15 mouse cellular contexts compared by ENCODE assay signal in genomic region chr8:125174851-125175250, GRCm38 (mm10).
DNase-seq lines count a peak whose midpoint lies in the region; ATAC-seq and TF ChIP-seq lines count a peak whose summit lies in the region.
"Had no signal": no experiment of that assay in that cellular context is flagged by ENCODE, and none has a peak within 500 bp of the region (broad histone marks: within the 10 kb centered on the region; RNA-seq: fewer than 3 reads in every experiment).

No protein-coding gene starts in this region.

- no peak overlapping the region for H3K4me2 ChIP-seq in heart, embryonic 16.5 days (ENCODE audit: low read depth, low read length)
- H3K4me2 ChIP-seq in lung, embryonic 14.5 days = no peak overlapping the region
- H3K4me2 ChIP-seq: forebrain, embryonic 13.5 days; liver, embryonic 11.5 days; midbrain, embryonic 13.5 days had no signal

- TF ChIP-seq POLR2A in lung, adult 2 months (IDR thresholded peaks at IDR 0.05; ENCODE audit: borderline replicate concordance, extremely low read depth, low read depth, low read length) = no peak

- H3K27ac ChIP-seq in heart, embryonic 16.5 days (ENCODE audit: low read length) = peak overlapping the region; percentile 87
- H3K27ac ChIP-seq in lung, embryonic 14.5 days (ENCODE audit: low read depth) = peak overlapping the region; percentile 76; the same call in 1 of the 2 replicates
- H3K27ac ChIP-seq: embryonic facial prominence, embryonic 10.5 days; forebrain, embryonic 13.5 days; midbrain, embryonic 13.5 days had no signal

- no peaks in the 10 kb centered on the region for H3K27me3 ChIP-seq in heart, embryonic 16.5 days (ENCODE audit: control insufficient read depth, insufficient read depth, low read length)
- H3K27me3 ChIP-seq in lung, embryonic 14.5 days (ENCODE audit: insufficient read depth, low read length) = no peaks in the 10 kb centered on the region
- H3K27me3 ChIP-seq: forebrain, embryonic 13.5 days had no signal

- peaks cover 2% of the 10 kb centered on the region; the same call in 1 of the 2 replicates for H3K4me1 ChIP-seq in lung, adult 2 months (ENCODE audit: control insufficient read depth, insufficient read depth, low read length)
- peaks cover 19% of the 10 kb centered on the region for H3K4me1 ChIP-seq in heart, embryonic 16.5 days (ENCODE audit: control insufficient read depth, insufficient read depth, low read length)
- peaks cover 18% of the 10 kb centered on the region for H3K4me1 ChIP-seq in lung, embryonic 14.5 days (ENCODE audit: insufficient read depth)

- no peak for TF ChIP-seq CTCF in lung, adult 2 months (IDR thresholded peaks at IDR 0.05; ENCODE audit: insufficient read depth, low read length)
- TF ChIP-seq CTCF in lung, embryonic 14.5 days (IDR thresholded peaks at IDR 0.05; ENCODE audit: low read depth) = no peak

- ATAC-seq in heart, embryonic 16.5 days (replicated peaks; ENCODE audit: extremely low read depth, insufficient read depth, low FRiP score) = peak; percentile 93
- peak; percentile 96 for ATAC-seq in lung, embryonic 14.5 days (ENCODE audit: insufficient read depth)
- ATAC-seq: forebrain, embryonic 13.5 days; hindbrain, postnatal 0 days; midbrain, embryonic 13.5 days had no signal

- WGBS in lung, adult 2 months = 38% methylated on average over 4 of the region's 4 CpGs
- WGBS in heart, embryonic 16.5 days = 17% methylated on average over 4 of the region's 4 CpGs
- WGBS in lung, embryonic 14.5 days = 12% methylated on average over 4 of the region's 4 CpGs

- H3K9me3 ChIP-seq in heart, embryonic 16.5 days (replicated peaks; ENCODE audit: control insufficient read depth, low read length) = no peaks in the 10 kb centered on the region
- H3K9me3 ChIP-seq in lung, embryonic 14.5 days (ENCODE audit: low read depth, low read length) = no peaks in the 10 kb centered on the region
- H3K9me3 ChIP-seq: embryonic facial prominence, embryonic 10.5 days; forebrain, embryonic 13.5 days; midbrain, embryonic 13.5 days had no signal

- no peak overlapping the region for H3K9ac ChIP-seq in heart, embryonic 16.5 days (ENCODE audit: low read length)
- H3K9ac ChIP-seq in lung, embryonic 14.5 days = no peak overlapping the region
- H3K9ac ChIP-seq: forebrain, embryonic 13.5 days; midbrain, embryonic 13.5 days had no signal

- H3K4me3 ChIP-seq in lung, adult 2 months (replicated peaks; ENCODE audit: extremely low read depth, low read depth, low read length) = no peak overlapping the region
- no peak overlapping the region for H3K4me3 ChIP-seq in heart, embryonic 16.5 days (ENCODE audit: low read length)
- H3K4me3 ChIP-seq in lung, embryonic 14.5 days (ENCODE audit: low read depth, low read length) = no peak overlapping the region
- H3K4me3 ChIP-seq: embryonic facial prominence, embryonic 10.5 days; forebrain, embryonic 13.5 days; midbrain, embryonic 13.5 days; myocyte had no signal

- DNase-seq in lung, adult 18-20 months = peak; percentile 26 to 30
- no peak for DNase-seq in lung, adult 2 months
- peak; percentile 94 for DNase-seq in lung, embryonic 14.5 days
- peak; percentile 68 to 91 for DNase-seq in lung, postnatal 4 days
- DNase-seq in urinary bladder, postnatal 25 days (ENCODE audit: low spot score) = no peak
- DNase-seq in embryo, embryonic 10 days (ENCODE audit: low spot score) = no peak
- DNase-seq in retina, embryonic 14.5 days (ENCODE audit: low spot score) = no peak
- DNase-seq: right cerebral cortex, postnatal 25 days had no signal

- no peaks in the 10 kb centered on the region; the same call in 1 of the 2 replicates for H3K36me3 ChIP-seq in heart, embryonic 16.5 days (ENCODE audit: control insufficient read depth, insufficient read depth)
- H3K36me3 ChIP-seq in lung, embryonic 14.5 days (ENCODE audit: insufficient read depth) = no peaks in the 10 kb centered on the region
- H3K36me3 ChIP-seq: embryonic facial prominence, embryonic 10.5 days; midbrain, embryonic 13.5 days had no signal

Comparison
In these comparisons a context has a peak if more than half of its experiments do, and no peak if none do; other contexts are left out.
1. DNase-seq: peak in lung, adult 18-20 months (2 of 2), lung, embryonic 14.5 days (single experiment) and lung, postnatal 4 days (2 of 2); none in lung, adult 2 months (single experiment), urinary bladder, postnatal 25 days (single experiment), embryo, embryonic 10 days (single experiment) and retina, embryonic 14.5 days (single experiment).